Mouse (Mus musculus): ENCODE data around the gene Fbxo7.

Gene Fbxo7

GRCm38 (mm10) chr10:86043651-86044050 lies 21.9 kb downstream of the Fbxo7 start:
- DNase-seq (ENCODE audit: low read depth), result no peak

- DNase-seq (ENCODE audit: low read depth), result no peak
Measured at GRCm38 (mm10) chr10:86044066-86044465, 22.3 kb downstream of the Fbxo7 start.

DNA sequence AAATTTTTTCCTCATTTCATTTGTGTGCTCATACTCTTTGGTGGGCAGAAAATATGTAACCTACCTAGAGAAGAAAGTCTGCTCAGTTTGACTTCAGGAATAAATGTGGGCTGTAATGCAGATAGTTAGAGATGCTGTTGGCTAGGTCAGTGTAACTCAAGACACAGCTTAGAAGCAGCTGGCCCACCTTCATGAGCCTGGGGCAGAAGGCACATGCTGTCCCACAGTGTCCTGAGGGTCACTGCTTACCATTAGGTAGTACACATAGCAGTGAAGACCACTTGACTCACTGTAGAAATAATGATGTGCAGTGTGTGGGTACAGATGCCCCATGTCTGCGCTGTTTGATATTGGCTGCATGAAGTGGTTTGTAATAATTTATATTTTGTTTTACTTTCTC lies 24.6 kb downstream of the Fbxo7 start:
- DNase-seq (ENCODE audit: low read depth), result no peak

GRCm38 (mm10) chr10:86047786-86048185 lies 26.0 kb downstream of the Fbxo7 start:
- no peak for DNase-seq (ENCODE audit: low read depth)

- DNase-seq (ENCODE audit: low read depth), result no peak
Measured at GRCm38 (mm10) chr10:86050522-86050921, 28.8 kb downstream of the Fbxo7 start.

GRCm38 (mm10) chr10:86052818-86053522 lies 31.2 kb downstream of the Fbxo7 start:
- peak; percentile 17 for DNase-seq (ENCODE audit: low read depth)

GRCm38 (mm10) chr10:86056297-86056903 lies 34.6 kb downstream of the Fbxo7 start:
- no peak for DNase-seq (ENCODE audit: low read depth)

GRCm38 (mm10) chr10:86057286-86057685 lies 35.5 kb downstream of the Fbxo7 start:
- no peak for DNase-seq (ENCODE audit: low read depth)

DNA sequence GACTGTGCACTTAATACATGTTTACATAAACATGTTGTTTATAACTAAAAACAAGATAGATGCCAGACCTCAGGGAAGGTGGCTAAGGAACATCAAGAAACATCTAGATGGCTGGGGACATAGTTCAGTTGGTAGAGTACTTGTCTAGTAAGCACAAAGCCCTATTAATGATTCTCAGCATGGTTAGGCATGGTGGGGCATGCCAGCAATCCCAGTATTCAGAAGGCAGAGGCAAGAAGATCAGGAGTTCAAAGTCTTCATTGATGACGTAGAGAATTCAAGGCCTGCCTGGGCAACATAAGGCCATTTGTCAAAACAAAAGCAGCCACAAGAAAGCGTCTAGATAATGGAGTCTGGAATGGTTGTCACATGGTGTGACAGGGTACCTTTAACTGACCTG lies 35.9 kb downstream of the Fbxo7 start:
- no peak for DNase-seq (ENCODE audit: low read depth)

DNA sequence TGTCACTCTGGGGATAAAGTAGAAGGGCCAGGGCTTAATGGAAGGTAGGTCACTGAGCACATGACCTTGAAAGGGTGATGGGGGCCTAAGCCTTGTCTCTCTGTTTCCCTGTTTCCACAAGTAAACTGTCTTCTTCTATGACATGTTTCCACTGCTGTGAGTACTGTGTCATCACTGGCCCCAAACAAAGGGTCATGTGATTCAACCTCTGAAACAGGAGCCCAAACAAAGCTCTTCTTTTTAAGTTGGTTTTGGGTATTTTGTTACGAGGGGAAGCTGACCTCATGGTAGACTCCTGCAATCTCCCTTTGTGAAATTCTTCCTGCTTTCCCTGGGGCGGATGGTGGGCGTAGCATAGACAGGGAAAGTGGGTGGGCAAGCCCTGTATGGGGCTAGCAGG lies 38.5 kb downstream of the Fbxo7 start:
- DNase-seq (ENCODE audit: low read depth), result no peak

GRCm38 (mm10) chr10:86062261-86063017 lies 40.7 kb downstream of the Fbxo7 start:
- no peak for DNase-seq (ENCODE audit: low read depth)

- no peak for DNase-seq (ENCODE audit: low read depth)
Measured at GRCm38 (mm10) chr10:86063018-86063384, 41.2 kb downstream of the Fbxo7 start.

- DNase-seq (ENCODE audit: low read depth), result peak; percentile 39
Measured at GRCm38 (mm10) chr10:86064937-86065336, 43.2 kb downstream of the Fbxo7 start.

GRCm38 (mm10) chr10:86065661-86066060 lies 43.9 kb downstream of the Fbxo7 start:
- no peak for DNase-seq (ENCODE audit: low read depth)

DNA sequence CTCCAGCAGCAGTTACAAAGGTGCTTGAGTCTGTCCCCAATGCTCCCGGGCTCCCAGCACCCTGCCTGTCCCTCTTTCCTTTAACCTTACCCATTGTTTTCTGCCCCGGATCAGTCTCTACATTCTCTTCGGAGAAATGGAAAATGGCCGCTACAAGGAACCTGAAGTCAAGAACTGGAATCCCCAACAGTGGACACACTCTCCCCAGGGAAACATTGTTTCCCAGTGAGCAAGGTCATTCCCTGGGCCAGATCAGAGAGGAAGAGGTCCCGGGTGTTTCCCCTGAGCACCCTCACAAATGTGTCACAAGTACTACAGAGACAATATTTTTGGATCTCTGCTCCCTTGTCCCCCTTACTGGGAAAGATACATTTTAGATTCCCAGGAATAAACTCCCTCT lies 44.9 kb downstream of the Fbxo7 start:
- DNase-seq (ENCODE audit: low read depth), result no peak

GRCm38 (mm10) chr10:86067911-86068310 lies 46.1 kb downstream of the Fbxo7 start:
- no peak for DNase-seq (ENCODE audit: low read depth)

DNA sequence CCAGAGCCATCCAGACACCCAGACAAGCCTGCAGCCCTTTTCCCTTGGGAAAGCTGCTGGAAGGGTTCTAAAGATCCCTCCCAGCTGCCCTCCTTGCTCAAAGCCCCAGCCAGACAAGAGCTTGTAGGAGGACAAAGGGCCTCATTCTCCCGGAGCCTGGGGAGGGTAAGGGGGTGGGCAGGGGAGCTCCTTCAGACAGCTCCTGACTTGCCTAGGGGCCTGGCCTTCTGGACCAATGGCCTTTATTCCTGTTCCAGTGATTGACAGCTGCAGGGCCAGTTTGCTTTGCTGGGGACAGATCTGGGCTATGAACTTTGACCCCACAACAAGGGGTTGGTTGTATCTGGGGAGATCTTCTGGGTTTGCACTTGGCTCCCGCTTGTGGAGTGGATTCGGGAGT lies 47.6 kb downstream of the Fbxo7 start:
- no peak for DNase-seq (ENCODE audit: low read depth)

DNA sequence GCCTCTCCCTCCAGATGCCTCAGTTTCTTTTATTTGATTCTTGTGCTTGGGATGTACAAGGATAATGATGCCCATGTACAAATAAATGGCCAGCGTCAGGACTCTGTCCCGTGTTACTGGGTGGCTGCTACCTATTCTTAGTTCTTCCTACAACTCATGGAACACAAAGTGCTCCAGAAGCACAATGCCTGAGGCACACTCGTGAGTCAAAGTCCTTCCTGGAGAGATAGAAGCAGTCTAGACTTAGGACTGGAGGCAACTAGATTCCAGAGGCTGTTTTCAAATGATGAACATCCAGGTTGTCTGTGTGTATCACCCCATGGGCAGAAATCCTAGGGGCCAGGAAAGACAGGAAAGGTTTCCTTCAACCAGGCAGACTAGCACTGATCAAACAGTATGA lies 49.0 kb downstream of the Fbxo7 start:
- no peak for DNase-seq (ENCODE audit: low read depth)

- no peak for DNase-seq (ENCODE audit: low read depth)
Measured at GRCm38 (mm10) chr10:86074134-86074533, 52.4 kb downstream of the Fbxo7 start.

DNA sequence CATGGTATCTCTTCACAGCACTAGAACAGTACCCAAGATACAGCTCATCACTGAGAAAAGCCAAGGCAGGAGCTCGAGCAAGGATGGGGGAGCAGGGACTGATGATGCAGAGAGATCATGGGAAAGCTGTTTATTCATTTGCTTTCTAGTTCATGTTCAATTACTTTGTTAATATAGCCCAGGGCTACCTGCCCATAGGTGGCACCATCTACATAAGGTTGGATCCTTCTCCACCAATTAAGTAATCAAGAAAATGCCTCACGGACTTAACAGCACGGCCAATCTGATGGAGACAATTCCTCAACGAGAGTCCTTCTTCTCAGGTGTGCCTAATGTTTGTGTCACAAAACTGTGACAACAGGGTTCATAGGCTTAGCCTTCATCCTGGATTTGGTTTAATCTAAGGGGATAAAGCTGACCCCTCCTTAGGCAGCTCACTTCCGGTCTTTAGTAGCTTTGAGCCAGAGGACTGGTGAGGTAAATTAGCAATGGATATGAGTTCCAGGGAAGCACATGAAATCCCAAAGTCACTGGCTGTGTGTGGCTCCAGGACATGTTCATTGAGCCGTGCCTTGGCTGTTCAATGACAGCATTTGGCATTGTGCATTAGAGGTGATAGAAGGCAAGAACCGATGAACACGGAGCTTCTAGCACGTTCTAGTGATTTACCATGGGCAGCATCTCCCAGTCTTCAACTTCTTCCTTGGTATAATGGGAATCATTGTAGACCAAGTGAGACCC lies 53.4 kb downstream of the Fbxo7 start:
- DNase-seq (ENCODE audit: low read depth), result no peak

GRCm38 (mm10) chr10:86077272-86077671 lies 55.5 kb downstream of the Fbxo7 start:
- no peak for DNase-seq (ENCODE audit: low read depth)

- DNase-seq (ENCODE audit: low read depth), result no peak
Measured at GRCm38 (mm10) chr10:86078761-86079160, 57.0 kb downstream of the Fbxo7 start.

DNA sequence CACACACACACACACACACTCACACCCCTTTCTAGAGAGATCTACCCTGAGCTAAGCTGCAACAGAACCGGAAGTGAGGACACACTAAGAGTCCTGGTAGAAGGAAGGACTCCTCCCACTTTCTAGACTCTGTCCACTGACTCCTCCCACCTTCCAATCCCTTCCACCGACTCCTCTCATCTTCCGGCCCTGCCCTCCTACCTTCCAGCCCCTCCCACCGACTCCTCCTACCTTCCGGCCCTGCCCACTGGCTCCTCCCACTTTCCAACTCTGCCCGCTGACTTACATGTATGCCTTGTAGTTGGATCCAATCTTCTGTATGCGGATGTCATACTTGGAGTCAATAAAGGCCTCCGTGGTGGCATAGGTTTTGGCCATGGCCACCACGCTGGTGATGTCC lies 58.1 kb downstream of the Fbxo7 start:
- no peak for DNase-seq (ENCODE audit: low read depth)
